Mouse (Mus musculus) activated CD4-positive, CD25-positive, alpha-beta regulatory T cell, adult 4 months (primary cell): Measurements from ENCODE around the gene Mcm7. TPM values are rescaled to one million over a fixed set of nuclear protein-coding genes. Genes with fewer than 3 reads are reported as not detected.
"Not testable (repeated sequence)": the region's sequence is repeated elsewhere in the genome, so short reads cannot be mapped to it uniquely, and the experiment has no call there.

ENCODE experiments used
- ATAC-seq: one replicate; pipeline ENCODE4 v1.8.0; 2017
- polyA plus RNA-seq, 2 experiments: library from polyadenylated mRNA; unstranded; fragments of 100-300 nt; shearing (Covaris generic); gene quantifications; one replicate each; pipeline ENCODE4 v1.2.1; 2017

Gene Mcm7
- polyA plus RNA-seq = 10 to 100 TPM; 57.5 to 61.8 TPM

DNA sequence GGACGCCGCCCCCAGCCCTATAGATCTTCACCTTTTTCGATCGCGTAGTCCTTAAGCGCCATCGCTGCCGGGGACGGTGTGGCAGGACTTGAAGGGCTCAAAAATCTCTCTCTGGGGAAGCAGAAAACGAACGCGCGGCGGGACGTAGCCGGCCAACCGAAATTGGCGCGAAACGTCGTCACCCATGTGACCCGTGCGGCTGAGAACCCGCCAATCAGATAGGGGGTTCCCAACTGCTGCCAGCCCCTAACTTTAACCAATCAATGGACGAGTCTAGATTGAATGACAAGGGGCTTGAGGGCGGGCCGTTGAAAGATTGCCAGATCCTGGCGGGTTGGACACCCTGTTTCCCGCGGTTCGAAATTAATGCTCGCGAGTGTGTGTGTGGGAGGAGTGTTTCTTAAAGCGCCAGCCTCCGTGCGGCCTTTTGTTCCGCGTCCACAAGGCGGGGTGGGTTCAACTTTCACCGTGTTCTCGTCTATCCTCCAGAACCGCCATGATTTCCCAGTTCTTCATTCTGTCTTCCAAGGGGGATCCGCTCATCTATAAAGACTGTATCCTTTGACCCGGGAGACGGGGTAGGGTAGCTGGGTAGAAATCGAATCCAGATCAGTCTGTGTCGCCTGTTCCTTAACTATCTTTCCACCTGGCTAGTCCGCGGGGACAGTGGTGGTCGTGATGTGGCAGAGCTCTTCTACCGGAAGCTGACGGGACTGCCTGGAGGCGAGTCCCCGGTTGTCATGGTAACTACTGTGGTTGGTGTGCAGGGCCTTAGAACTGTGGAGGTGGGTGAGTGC, at the start of gene Mcm7, which contains the start of gene Ap4m1:
Mcm7 (minus strand) TSS at position 728 of the 797 bp plus-strand sequence.
Ap4m1 (plus strand) TSS at position 308 of the 797 bp plus-strand sequence.
- peak; percentile 89 for ATAC-seq

DNA sequence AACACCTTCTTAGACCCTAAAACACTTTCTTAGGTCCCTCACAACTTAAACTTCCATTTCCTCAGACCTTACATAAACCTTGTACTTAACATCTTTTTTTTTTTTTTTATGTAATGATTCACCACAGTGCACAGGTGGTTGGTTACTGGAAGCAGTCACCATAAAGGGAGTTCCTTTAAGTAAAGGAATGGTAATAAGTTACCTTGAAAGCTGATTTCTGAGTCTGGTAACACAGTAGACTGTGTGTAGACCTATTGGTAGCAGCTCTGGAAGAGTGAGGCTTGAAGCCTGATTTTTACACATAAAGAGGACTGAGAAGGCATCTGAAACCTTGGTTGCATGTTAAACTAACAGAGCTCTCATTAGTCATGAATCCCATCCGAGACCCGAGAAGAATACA, 47.6 kb upstream of the Mcm7 start:
- no peak for ATAC-seq

DNA sequence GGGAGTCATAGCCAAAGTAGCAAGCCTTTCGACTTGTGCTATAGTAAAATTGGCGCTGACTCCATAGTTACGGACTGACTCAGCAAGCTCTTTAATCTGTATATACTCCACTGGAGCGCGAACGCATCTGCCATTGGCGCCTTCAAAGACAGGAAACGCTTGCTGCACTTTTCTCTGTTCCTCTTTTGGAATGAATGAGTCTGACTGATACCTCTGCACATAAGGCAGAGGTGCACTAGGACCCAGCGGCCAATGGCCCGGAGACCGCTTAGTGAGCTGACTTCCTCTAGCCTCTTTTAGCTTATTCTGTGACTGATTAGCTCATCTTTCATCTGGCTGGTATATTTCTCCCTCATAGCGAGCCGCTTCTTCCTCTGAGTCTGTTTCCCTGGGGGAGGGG, 44.4 kb upstream of the Mcm7 start:
- ATAC-seq = not testable (repeated sequence)

DNA sequence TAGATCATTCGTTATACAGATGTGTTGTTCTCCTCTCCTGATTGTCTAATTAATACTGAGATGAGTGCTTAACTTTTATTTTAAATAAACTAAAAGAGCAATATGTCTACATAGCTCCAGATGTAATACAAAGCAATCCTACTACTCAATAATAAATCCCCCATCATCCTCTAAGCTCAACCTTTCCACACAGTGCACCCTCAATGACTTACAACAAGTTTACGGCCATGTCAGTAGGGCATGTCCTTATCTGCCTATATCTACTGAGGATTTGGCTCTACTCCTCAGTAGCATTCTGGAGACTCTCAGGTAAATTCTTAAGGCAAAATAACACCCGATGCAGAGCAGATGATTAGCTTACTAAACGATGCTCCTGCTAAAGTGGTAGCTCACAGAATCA, 35.7 kb upstream of the Mcm7 start:
- no peak for ATAC-seq

DNA sequence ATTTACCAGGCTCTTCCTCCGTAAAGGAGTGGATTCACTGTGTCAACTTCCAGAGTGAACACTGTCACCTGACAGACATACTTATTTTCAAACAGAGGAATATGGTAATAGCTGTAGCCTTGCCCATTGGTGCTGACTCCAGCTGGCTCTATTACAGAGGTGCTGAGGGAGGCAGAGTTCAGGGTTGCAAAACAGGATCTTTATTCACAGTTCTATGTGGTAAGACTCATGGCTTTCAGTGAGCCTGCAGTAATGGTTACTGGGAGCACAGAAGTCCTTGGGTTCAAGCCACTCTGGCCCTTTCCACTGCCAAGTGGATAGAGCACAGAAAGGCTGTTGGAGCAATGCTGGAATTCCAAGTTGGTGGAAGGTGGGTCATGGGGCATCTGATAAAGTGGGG, 35.0 kb upstream of the Mcm7 start:
- no peak for ATAC-seq

DNA sequence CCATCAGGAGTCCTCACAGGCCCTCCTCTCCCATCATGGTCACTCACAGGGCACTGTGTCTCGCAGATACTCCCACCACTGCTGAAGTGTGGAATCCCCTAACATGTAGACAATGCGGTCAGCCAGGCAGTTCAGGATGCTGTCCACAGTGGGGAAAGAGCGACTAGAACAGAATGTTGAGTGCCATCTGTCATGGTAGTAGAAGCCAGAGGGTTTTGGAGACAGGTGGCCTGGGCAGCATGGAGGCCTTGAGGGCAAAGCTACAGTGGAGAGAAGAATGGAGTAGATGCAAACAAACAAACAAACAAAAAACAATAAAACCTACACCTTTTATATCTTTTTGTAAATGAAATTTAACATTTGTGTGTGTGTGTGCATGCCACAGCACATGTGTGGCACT, 29.9 kb upstream of the Mcm7 start:
- no peak for ATAC-seq

DNA sequence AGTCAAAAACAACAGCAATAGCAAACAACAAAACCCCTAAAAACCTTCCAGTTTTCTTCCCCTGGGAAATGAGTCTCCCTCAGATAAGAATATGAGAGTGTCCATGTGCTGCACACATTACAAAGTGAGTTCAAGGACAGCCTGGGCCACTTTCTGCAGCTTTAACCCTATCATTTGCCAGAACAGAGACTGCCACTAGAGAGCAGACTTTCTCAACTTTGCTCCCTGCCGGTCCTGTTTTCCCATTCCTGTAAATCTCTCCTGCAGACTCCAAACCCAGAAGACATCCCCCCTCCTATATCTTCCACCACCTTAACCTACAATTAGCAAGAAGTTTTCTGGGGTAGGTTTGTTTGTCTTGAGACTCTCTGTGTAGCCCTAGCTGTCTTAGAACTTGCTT, 27.4 kb upstream of the Mcm7 start:
- ATAC-seq = no peak

DNA sequence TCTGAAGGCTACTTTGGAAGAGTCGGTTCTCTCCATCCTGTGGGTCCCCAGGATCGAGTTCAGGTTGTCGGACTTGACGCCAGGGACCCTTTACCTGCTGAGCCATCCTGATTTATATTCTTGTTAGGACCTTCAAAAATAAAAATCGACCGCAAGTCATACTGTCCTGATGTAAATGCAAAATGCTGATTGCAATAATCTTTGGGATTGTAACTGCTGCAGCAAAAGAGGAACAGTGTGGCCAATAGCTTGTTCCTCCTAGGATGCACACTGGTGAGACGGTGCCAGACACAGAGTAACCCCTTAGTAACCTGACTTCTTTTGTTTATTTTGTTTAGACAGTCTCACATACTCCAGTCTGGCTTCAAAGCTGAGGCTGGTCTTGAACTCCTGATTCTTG, 23.2 kb upstream of the Mcm7 start:
- no peak for ATAC-seq

DNA sequence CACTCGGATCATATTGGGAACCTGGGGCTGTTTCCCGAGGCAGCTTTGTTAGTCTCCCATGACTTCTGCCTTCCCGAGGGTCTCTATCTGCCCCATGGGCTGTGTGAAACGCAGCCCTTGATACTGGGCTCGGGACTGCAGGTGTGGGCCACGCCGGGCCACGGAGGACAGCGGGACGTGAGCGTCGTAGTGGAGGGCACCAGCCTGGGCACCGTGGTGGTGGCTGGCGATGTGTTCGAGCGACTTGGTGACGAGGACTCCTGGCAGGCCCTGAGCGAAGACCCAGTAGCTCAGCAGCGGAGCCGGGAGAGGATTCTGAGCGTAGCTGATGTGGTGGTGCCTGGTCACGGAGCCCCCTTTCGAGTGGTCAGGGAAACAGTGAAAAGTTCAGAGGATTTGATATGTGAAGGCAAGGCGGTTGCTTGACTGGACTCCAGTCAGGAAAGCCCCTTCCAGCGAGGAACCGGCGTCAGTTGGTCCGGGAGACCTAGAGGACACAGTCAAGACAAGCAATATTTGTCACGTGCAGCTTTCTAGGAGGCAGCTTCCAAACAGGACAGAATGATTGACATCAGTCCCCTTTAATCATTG, 22.6 kb upstream of the Mcm7 start:
- ATAC-seq = no peak

DNA sequence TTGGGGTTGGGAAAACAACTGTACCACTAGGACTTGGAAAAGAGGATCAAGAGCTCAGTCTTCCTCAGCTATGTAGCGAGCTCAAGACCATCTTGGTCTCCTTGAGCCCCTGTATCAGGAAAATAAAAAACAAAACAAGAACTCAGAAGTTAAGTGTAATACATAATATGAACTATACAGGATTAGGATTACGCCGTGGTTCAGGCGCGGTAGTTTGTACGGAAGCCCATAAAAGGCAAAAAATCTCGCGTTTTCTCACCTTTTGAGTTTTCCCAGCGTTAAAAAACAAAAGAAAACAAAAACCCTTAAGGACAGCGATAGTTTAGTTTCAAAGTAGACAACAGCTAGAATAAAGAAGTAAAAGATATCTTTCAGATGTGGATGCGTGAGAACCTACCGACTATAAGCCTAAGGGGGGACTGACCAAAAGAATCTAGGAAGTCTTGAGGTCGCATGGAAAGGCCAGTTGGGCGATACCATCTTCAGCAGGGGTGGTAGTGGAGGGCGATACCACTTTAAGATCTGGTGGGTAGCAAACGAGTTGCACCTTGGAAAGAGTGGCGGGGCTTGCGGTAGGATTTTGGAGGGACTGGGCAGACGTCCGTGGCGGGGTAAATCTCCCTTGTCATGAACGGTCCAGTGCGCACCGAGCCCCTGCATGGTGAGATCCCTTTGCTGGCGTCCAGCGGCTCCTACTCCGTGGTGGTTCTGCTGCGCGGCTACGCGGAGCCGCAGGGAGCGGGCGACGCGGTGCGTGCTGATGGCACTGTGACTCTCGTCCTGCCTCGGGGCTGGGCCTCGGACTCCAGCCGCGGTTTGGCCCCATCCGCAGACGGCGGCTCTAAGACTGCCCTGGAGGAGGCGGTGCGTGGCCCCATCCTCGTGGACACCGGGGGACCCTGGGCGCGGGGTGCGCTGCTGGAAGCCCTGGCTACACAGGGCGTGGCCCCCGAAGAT, 21.8 kb upstream of the Mcm7 start, which contains the start of gene Mblac1:
Mblac1 (plus strand) TSS at position 544 of the 957 bp plus-strand sequence.
- ATAC-seq = peak; percentile 67

DNA sequence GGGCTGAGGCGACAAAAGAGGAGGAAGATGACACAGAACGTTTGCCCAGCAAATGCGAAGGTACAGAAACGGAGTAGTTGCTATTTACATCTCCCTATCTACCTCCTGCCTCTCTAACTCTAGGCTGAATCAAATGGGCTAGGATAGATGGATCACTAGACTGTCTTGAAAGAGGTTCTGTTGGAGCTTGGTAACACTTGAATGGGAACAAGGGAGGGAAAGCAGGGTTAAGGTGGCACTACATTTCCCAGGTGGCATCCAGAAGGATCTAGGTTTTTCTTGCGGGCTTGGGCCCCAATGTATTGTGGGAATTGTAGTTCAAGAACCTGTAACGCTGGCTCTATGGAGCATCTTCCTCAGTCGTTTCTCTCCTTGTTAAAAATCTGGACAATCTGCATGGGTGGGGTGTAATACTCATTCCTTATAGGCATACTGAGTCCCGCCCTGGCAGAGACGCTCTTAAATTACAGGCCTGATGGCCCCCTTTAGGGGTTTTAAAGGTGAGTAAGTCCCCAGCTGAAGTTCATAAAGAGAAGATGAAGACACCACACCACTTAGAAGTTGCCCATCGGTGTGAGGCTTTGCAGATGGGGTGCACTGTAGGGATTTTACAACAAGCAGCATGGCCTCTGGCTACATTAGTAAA, 15.6 kb upstream of the Mcm7 start:
- ATAC-seq = peak; percentile 74

DNA sequence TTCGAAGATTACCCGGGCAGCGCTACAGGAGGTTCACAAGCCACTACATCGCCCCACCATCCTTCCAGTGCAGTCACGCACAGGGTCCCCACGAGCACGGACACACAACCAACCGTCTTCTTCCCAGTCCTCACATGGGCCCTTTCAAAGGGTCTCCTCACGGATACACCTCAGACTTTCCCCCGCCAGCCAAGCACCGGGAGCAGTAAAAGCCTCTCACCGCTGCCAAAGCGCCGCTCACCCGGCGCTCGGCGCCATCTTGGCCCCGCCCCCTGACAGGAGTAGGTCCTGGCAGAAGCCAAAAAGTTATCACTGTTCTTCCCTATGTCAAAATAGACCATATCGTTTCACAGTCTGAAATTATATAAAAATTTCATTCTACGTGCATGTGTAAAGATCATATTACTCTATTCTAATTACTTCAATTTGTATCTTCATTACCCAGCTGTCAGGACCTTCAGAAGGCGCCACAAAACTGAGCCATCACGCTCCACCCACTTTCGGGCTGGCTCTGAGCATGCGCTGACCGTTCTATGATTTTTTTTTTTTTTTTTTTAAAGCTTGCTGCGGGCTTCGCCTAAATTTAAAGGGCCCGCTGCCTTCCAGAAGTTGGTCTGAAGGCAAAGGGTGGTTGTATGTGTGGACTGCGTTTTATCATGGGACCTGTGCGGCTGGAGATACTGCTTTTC, 14.9 kb upstream of the Mcm7 start, which contains the start of the genes Taf6 and Cnpy4:
Taf6 (minus strand) TSS at position 502 of the 689 bp plus-strand sequence.
Cnpy4 (plus strand) TSS at position 536 of the 689 bp plus-strand sequence.
- ATAC-seq = peak; percentile 77

DNA sequence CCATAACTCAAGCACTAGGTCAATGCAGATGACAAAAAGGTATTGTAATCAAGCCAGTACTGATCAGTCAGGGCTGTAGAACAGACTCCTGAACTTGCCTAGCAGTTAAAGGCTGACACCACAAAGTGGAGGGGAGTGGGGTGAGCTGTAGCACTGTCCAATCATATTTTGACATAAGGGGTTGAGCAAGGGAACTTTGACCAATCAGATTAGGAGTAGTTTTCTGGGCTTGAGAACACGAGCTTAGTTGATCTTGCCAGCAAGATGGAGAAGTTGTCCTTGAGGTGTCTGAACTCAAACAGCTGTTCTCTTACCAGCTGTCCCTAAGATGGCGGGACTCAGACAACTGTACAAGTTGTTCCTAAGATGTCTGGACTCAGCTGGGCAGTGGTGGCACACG, 995 bp upstream of the Mcm7 start:
- no peak for ATAC-seq

DNA sequence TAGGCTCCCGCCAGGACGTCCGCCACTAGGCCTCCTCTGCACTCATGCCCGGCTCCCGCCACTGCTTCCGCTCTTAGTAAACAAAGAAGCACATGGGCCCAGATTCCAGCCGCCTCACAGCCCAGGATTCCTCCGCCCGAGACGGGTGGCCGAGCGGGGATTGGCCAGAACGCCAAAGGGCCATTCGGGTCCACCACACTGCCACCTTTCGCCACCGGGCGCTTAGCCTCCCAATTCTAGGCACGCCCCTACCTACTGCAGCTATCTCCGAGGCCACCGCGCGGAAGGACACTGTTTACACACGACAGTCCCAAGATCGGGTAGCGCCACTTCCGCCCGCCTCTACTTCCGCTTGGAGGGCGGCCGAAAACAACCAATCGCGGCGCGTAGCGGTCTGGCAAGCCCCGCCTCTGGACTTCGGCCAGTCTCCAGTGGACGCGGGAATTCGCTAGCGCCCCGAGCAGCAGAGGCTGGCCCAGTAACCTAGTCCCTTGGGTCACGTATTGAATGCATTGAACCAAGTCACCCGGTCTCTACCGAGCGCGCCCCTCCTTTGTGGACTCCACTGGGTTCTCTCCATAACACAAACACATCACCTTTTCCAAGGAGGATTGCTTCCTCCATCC, 1.2 kb downstream of the Mcm7 start:
- ATAC-seq = peak; percentile 52

DNA sequence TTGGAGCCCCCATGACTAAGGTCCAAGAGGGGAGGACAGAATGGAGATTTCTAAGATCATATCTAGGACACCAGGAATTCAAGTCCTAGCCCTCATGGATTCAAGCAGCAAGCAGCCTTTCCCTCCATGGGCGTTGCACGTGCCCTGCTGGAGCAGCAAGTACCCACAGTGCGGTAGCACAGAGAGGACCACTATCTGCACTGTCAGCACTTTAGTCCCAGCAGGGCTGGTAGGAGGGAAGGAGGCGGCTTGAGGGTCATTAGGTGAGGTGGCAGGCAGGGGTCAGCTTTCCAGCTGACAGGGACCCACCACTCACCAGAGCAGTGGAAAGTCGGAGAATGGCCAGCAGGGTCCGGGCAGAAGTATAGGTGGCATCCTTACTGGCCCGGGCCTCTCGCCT, 6.6 kb downstream of the Mcm7 start:
- ATAC-seq = no peak

DNA sequence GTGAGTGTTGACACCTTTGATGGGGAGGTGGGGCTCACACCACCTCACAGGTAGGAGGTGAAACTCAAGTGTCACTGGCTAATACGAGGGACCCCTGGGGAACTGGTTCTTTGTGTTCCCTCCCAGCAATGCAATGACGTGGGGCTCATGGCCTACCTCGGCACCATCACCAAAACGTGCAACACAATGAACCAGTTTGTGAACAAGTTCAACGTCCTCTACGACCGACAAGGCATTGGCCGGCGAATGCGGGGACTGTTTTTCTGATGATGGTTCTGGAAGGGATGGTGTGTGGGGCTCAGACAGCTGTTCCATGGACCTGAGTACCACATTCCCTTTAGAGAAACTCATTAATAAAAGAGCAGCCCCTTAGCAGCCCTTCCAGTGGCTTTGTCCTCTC, 8.6 kb downstream of the Mcm7 start:
- ATAC-seq = no peak

DNA sequence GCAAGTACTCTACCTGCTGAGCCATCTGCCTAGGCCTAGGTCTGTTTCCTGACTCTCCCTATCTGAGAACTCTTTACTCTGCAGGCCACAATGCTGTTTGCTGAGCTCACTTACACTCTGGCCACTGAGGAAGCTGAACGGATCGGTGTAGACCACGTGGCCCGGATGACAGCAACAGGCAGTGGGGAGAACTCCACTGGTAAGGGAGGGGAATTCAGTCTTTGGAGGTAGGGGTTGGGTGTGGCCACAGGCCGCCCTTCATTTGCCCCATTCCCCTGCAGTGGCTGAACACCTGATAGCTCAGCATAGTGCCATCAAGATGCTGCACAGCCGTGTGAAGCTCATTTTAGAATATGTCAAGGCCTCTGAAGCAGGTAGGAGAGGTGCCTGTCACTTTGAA, 9.2 kb downstream of the Mcm7 start:
- ATAC-seq = no peak

DNA sequence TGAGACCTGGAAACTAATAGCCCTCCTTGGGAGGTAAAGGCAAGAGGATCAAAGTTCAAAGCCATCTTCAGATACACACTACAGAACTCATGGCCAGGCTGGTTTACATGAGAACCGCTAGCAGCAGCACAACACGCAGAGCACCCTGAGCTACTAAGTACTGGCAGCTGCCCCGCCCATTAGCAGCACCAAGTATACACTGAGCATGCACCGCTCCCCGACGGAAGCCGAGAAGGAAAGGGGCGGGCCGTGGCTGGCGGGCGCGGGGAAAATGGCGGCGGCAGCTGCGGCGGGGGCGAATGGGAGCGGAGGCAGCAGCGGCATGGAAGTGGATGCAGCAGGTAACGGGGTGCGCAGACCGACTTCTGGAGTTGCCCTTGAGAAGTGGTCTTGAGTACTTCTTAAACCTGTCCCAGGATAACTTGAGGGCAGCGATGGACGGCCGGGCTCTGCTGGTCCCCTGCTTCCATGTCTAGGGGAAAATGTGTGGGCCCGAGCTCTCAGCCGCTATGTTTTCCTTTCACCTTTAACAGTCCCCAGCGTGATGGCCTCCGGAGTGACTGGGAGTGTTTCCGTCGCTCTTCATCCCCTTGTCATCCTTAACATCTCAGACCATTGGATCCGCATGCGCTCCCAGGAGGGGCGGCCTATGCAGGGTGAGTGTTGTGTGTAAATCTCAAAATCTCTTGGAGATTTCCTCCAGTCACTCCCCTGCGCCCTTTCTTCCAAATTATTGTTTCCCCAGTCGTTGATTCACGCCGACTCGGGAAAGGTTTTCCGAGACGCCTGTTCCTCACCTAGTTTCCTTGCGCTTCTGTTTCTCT, 11.2 kb downstream of the Mcm7 start, which contains the start of gene Cops6:
Cops6 (plus strand) TSS at position 230 of the 824 bp plus-strand sequence.
- ATAC-seq = peak; percentile 96

DNA sequence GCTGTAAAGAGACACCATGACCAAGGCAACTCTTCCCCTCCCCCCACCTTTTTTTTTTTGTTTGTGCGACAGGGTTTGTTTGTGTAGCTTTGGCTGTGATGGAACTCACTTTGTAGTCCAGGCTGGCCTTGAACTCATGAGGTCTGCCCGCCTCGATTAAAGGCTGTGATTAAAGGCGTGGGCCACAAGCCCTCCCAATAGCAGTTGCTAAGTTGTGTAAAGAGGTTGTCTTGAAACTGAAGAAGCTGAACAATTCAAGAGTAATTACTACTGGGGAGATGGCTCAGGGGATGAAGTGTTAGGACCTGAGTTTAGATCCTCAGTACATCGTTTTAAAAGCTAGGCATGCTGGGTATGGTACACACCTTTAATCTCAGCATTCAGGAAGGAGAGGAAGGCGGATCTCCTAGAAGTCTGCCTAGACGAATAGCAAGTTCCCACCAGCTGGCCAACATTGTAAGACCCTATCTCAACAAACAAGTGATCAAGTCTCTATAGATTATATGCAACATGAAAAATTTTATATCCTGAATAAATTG, 11.9 kb downstream of the Mcm7 start:
- no peak for ATAC-seq

DNA sequence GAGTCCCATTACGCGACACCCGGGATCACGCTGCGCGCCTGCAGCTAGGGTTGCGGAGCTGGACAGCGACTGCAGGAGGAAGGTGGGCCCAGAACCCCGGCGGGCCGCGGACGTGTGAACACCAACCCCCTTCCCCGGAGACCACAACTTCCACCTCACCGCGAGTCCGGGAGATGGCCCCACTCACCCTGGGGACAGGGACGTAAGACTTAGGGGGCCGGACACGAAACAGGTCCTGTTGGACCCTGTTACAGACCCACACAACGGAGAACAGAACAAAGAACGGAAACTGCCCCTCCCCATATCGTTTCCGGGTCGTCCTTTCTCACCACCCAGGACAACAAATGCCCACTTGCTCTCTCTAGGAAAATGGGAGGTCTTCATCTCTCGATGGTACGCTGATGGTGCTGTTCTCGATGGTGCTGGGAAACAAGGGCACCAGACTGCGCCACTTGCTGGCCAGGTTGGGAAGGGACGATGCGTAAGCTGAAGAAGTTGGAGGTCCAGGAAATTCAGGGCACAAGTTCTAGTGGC, 16.7 kb downstream of the Mcm7 start, which contains the start of gene Zfp113:
Zfp113 (minus strand) TSS at position 302 of the 534 bp plus-strand sequence.
- ATAC-seq = peak; percentile 96
